Mouse (Mus musculus) limb, embryonic 10.5 days (tissue): Measurements from ENCODE around the gene Ccdc33. TPM values are rescaled to one million over a fixed set of nuclear protein-coding genes. Genes with fewer than 3 reads are reported as not detected.

Experiments
- DNase-seq: peaks from one replicate; pipeline ENCODE4 v3.0.0-alpha.2; 2017; ENCODE audit warnings: low spot score
- H3K27ac ChIP-seq: fragments of 300-500 bp; sonication (generic); 2 replicates; pipeline ENCODE4 v1.5.1; 2016; ENCODE audit warnings: mild to moderate bottlenecking
- H3K27me3 ChIP-seq: fragments of 300-500 bp; sonication (generic); 2 replicates; pipeline ENCODE4 v1.6.1; 2016; ENCODE audit warnings: low read depth, mild to moderate bottlenecking; ENCODE audit not compliant: poor library complexity, severe bottlenecking
- H3K36me3 ChIP-seq: fragments of 300-500 bp; sonication (generic); 2 replicates; pipeline ENCODE4 v1.6.1; 2016; ENCODE audit warnings: mild to moderate bottlenecking, moderate library complexity
- H3K4me1 ChIP-seq: fragments of 300-500 bp; sonication (generic); 2 replicates; pipeline ENCODE4 v1.6.1; 2016
- H3K4me3 ChIP-seq: fragments of 300-500 bp; sonication (generic); 2 replicates; pipeline ENCODE4 v1.5.1; 2016; ENCODE audit warnings: mild to moderate bottlenecking, moderate library complexity
- H3K9me3 ChIP-seq: fragments of 300-500 bp; sonication (generic); replicated peaks from 2 replicates; pipeline ENCODE4 v1.6.1; 2016; ENCODE audit warnings: mild to moderate bottlenecking
- WGBS: fragments of 180-500 bp; shearing (Covaris S2); methylation state at CpG from one replicate; pipeline ENCODE4 v1.1.7; 2016; 5-methylcytosine and 5-hydroxymethylcytosine counted together
- polyA plus RNA-seq: library from polyadenylated mRNA; unstranded; fragments of >200 nt; fragmentation: Nextera tagmentation; extraction: Ambion mirVana; gene quantifications from 2 replicates; pipeline ENCODE4 v1.2.1, GENCODE M21; 2016

Ccdc33 gene
- polyA plus RNA-seq, 1 experiment from 2014 or later = 0.26 TPM

GRCm38 (mm10) chr9:58009015-58009362 is 109.6 kb downstream of the Ccdc33 start:
- peaks cover 4% of the 10 kb centered on the region; the same call in 1 of the 2 replicates for H3K27me3 ChIP-seq
- H3K4me3 ChIP-seq = no peak overlapping the region
- no peaks in the 10 kb centered on the region for H3K9me3 ChIP-seq
- no peaks in the 10 kb centered on the region for H3K36me3 ChIP-seq
- 12% methylated on average over 6 of the region's 6 CpGs for WGBS
- peaks cover 31% of the 10 kb centered on the region for H3K4me1 ChIP-seq
- no peak for DNase-seq
- H3K27ac ChIP-seq = 0 out of 2 replicates have a peak overlapping the region, but pooled peaks have one; percentile 11

- no peak overlapping the region for H3K4me3 ChIP-seq
- 66% methylated on average over 12 of the region's 12 CpGs for WGBS
Observed at GRCm38 (mm10) chr9:58008336-58009014, 110.1 kb downstream of the Ccdc33 start.

GRCm38 (mm10) chr9:58005753-58006461 is 112.7 kb downstream of the Ccdc33 start, which contains the start of gene Cyp11a1:
TSS of gene Cyp11a1 (plus strand) at chr9:58006411.
- 88% methylated on average over 16 of the region's 16 CpGs for WGBS

More at GRCm38 (mm10) chr9:58008336-58009014, 110.1 kb downstream of the Ccdc33 start:
- Histone ChIP-seq H3K36me3 (no peaks in the 10 kb centered on the region), H3K27ac (0 out of 2 replicates have a peak overlapping the region, but pooled peaks have one; percentile 11), H3K4me1 (peaks cover 34% of the 10 kb centered on the region), H3K27me3 (peaks cover 7% of the 10 kb centered on the region; the same call in 1 of the 2 replicates), H3K9me3 (no peaks in the 10 kb centered on the region)
- DNase-seq = no peak

GRCm38 (mm10) chr9:58003272-58003671 is 115.4 kb downstream of the Ccdc33 start:
- 46% methylated on average over 2 of the region's 2 CpGs for WGBS
- H3K9me3 ChIP-seq = no peaks in the 10 kb centered on the region

More at GRCm38 (mm10) chr9:58005753-58006461, 112.7 kb downstream of the Ccdc33 start, which contains the start of gene Cyp11a1:
- H3K27me3 ChIP-seq = peaks cover 7% of the 10 kb centered on the region; the same call in 1 of the 2 replicates
- peaks cover 20% of the 10 kb centered on the region for H3K4me1 ChIP-seq
- H3K4me3 ChIP-seq = no peak within 1 kb of the TSS
- H3K9me3 ChIP-seq = no peaks in the 10 kb centered on the region
- DNase-seq = no peak
- no peaks in the 10 kb centered on the region for H3K36me3 ChIP-seq
- no peak within 1 kb of the TSS for H3K27ac ChIP-seq

GRCm38 (mm10) chr9:57999676-58000075 is 118.9 kb downstream of the Ccdc33 start:
- no peak for DNase-seq
- WGBS = 50% methylated on average over 2 of the region's 2 CpGs

More at GRCm38 (mm10) chr9:58003272-58003671, 115.4 kb downstream of the Ccdc33 start:
- no peak for DNase-seq
- peaks cover 9% of the 10 kb centered on the region; the same call in 1 of the 2 replicates for H3K4me1 ChIP-seq
- H3K27ac ChIP-seq = no peak overlapping the region
- peaks cover 26% of the 10 kb centered on the region for H3K27me3 ChIP-seq
- no peak overlapping the region for H3K4me3 ChIP-seq
- no peaks in the 10 kb centered on the region for H3K36me3 ChIP-seq

GRCm38 (mm10) chr9:57998685-57999084 is 119.9 kb downstream of the Ccdc33 start:
- DNase-seq = no peak
- WGBS = 61% methylated on average over 2 of the region's 2 CpGs
- no peaks in the 10 kb centered on the region for H3K36me3 ChIP-seq
- peaks cover 26% of the 10 kb centered on the region for H3K4me1 ChIP-seq
- H3K27me3 ChIP-seq = peaks cover 46% of the 10 kb centered on the region
- H3K27ac ChIP-seq = no peak overlapping the region
- H3K9me3 ChIP-seq = no peaks in the 10 kb centered on the region
- no peak overlapping the region for H3K4me3 ChIP-seq

More at GRCm38 (mm10) chr9:57999676-58000075, 118.9 kb downstream of the Ccdc33 start:
- H3K9me3 ChIP-seq = no peaks in the 10 kb centered on the region
- H3K4me1 ChIP-seq = peaks cover 19% of the 10 kb centered on the region
- no peak overlapping the region for H3K27ac ChIP-seq
- no peaks in the 10 kb centered on the region for H3K36me3 ChIP-seq
- H3K4me3 ChIP-seq = no peak overlapping the region
- H3K27me3 ChIP-seq = peaks cover 53% of the 10 kb centered on the region

GRCm38 (mm10) chr9:57998032-57998659 is 120.5 kb downstream of the Ccdc33 start:
- Histone ChIP-seq H3K9me3 (no peaks in the 10 kb centered on the region), H3K4me3 (peak overlapping the region; percentile 41), H3K4me1 (peaks cover 28% of the 10 kb centered on the region), H3K36me3 (no peaks in the 10 kb centered on the region), H3K27me3 (peaks cover 46% of the 10 kb centered on the region), H3K27ac (no peak overlapping the region)
- under 1% methylated on average over 20 of the region's 20 CpGs for WGBS
- peak; percentile 53 for DNase-seq

- 18% methylated on average over 13 of the region's 13 CpGs for WGBS
- DNase-seq = no peak
- Histone ChIP-seq H3K4me3 (peak overlapping the region; percentile 41), H3K27me3 (peaks cover 46% of the 10 kb centered on the region), H3K27ac (no peak overlapping the region), H3K9me3 (no peaks in the 10 kb centered on the region), H3K36me3 (no peaks in the 10 kb centered on the region), H3K4me1 (peaks cover 31% of the 10 kb centered on the region)
Observed at GRCm38 (mm10) chr9:57997511-57998031, 121.1 kb downstream of the Ccdc33 start.

- Histone ChIP-seq H3K4me1 (peaks cover 46% of the 10 kb centered on the region), H3K4me3 (no peak overlapping the region), H3K9me3 (no peaks in the 10 kb centered on the region), H3K36me3 (no peaks in the 10 kb centered on the region), H3K27ac (no peak overlapping the region), H3K27me3 (peaks cover 44% of the 10 kb centered on the region)
- DNase-seq = no peak
- WGBS = 36% methylated on average over 4 of the region's 4 CpGs
Observed at GRCm38 (mm10) chr9:57995282-57995681, 123.3 kb downstream of the Ccdc33 start.

GRCm38 (mm10) chr9:57992781-57993591 is 125.6 kb downstream of the Ccdc33 start:
- DNase-seq = no peak
- H3K27ac ChIP-seq = peak overlapping the region; percentile 64
- no peaks in the 10 kb centered on the region for H3K9me3 ChIP-seq
- H3K4me3 ChIP-seq = no peak overlapping the region
- no peaks in the 10 kb centered on the region for H3K36me3 ChIP-seq
- H3K27me3 ChIP-seq = peaks cover 33% of the 10 kb centered on the region
- peaks cover 43% of the 10 kb centered on the region for H3K4me1 ChIP-seq
- WGBS = 28% methylated on average over 8 of the region's 8 CpGs

GRCm38 (mm10) chr9:57992060-57992459 is 126.6 kb downstream of the Ccdc33 start:
- no peak for DNase-seq
- Histone ChIP-seq H3K4me1 (peaks cover 37% of the 10 kb centered on the region), H3K4me3 (no peak overlapping the region), H3K27ac (peak overlapping the region; percentile 12; the same call in 1 of the 2 replicates), H3K9me3 (no peaks in the 10 kb centered on the region), H3K36me3 (no peaks in the 10 kb centered on the region), H3K27me3 (peaks cover 31% of the 10 kb centered on the region)
- 91% methylated on average over 3 of the region's 3 CpGs for WGBS
